In genomic region chr5:147357536-147357935, GRCm38 (mm10) we compare ENCODE assay signal across 10 mouse cellular contexts. TPM values are rescaled to one million over a fixed set of nuclear protein-coding genes. Genes with fewer than 3 reads are reported as not detected.
DNase-seq lines count a peak whose midpoint lies in the region; ATAC-seq and TF ChIP-seq lines count a peak whose summit lies in the region.
"Had no signal": no experiment of that assay in that cellular context is flagged by ENCODE, and none has a peak within 500 bp of the region (broad histone marks: within the 10 kb centered on the region; RNA-seq: fewer than 3 reads in every experiment).

No protein-coding gene starts in this region.

- intact Hi-C loops in left cerebral cortex, adult 2 months (cut with DNase I) = no loop called here
- intact Hi-C loops in left cerebral cortex, postnatal 4 days (cut with DNase I) = no loop called here

- peak; percentile 54 for TF ChIP-seq CTCF in left cerebral cortex, adult 2 months (IDR thresholded peaks at IDR 0.05)
- peak; percentile 65 for TF ChIP-seq CTCF in bone marrow macrophage, adult 2 months (IDR thresholded peaks at IDR 0.05; ENCODE audit: low read depth, low read length)

- peak; percentile 8 to 40 for DNase-seq in adrenal gland, adult (ENCODE audit: inconsistent age in 2 of 2, low spot score in 1 of 2)
- no peak for DNase-seq in adrenal gland, adult 2 months
- DNase-seq in left cerebral cortex, adult 2 months (ENCODE audit: extremely low spot score in 1 of 2, low spot score in 2 of 2) = no peak
- DNase-seq in left cerebral cortex, postnatal 4 days = no peak
- DNase-seq in left cerebral cortex, adult 9 months (ENCODE audit: low spot score in 2 of 2) = no peak
- no peak for DNase-seq in layer of hippocampus, adult 9-10 months (ENCODE audit: low spot score)

- peak; percentile 62 for ATAC-seq in megakaryocyte, adult 5-6 weeks (ENCODE audit: poor library complexity, severe bottlenecking)

- no peak overlapping the region for H3K4me3 ChIP-seq in left cerebral cortex, adult 2 months
- H3K4me3 ChIP-seq in bone marrow macrophage, adult 2 months (ENCODE audit: insufficient read depth, low read length) = no peak overlapping the region
- H3K4me3 ChIP-seq: neural tube, embryonic 12.5 days had no signal

- H3K27ac ChIP-seq in left cerebral cortex, adult 2 months = no peak overlapping the region
- H3K27ac ChIP-seq in bone marrow macrophage, adult 2 months (ENCODE audit: insufficient read depth, low read depth, low read length) = no peak overlapping the region
- H3K27ac ChIP-seq: neural tube, embryonic 12.5 days had no signal

- TF ChIP-seq POLR2A in bone marrow macrophage, adult 2 months (IDR thresholded peaks at IDR 0.05; ENCODE audit: borderline replicate concordance, low read depth, low read length) = no peak

- H3K4me1 ChIP-seq in bone marrow macrophage, adult 2 months (ENCODE audit: control insufficient read depth, insufficient read depth, low read length) = peaks cover 2% of the 10 kb centered on the region; the same call in 1 of the 2 replicates
- H3K4me1 ChIP-seq: neural tube, embryonic 12.5 days had no signal

RNA-seq across cellular contexts. Expression of gene Urad, which starts 35.3 kb away (rescaled TPM):
- 1 to 10 TPM in 1 of 2 experiments, not detected in 1; 3.5 TPM for total RNA-seq in adrenal gland, adult 2 months (2021)
- 2.2 and 3.3 TPM in 2 replicates for polyA plus RNA-seq in adrenal gland, adult 2 months (2012; rRNA removed)
- total RNA-seq in left cerebral cortex, adult 2 months (2021) = not detected
- not detected for total RNA-seq in left cerebral cortex, postnatal 4 days (2021)
- polyA plus RNA-seq in bone marrow macrophage, adult 2 months (2012; ENCODE audit: insufficient read depth, insufficient read length, missing spikeins) = not detected in 2 replicates
- total RNA-seq in megakaryocyte, adult 5-6 weeks (2015) = not detected in 2 replicates
- total RNA-seq in megakaryocyte, adult 5-6 weeks (2017) = not detected in 2 replicates
- total RNA-seq: heart, postnatal 36 days had no signal
- polyA plus RNA-seq: neural tube, embryonic 12.5 days had no signal

RNA-seq across cellular contexts. Expression of gene Flt3, which starts 42.8 kb away (rescaled TPM):
- total RNA-seq in adrenal gland, adult 2 months (2021) = under 1 TPM; 0.24 to 0.35 TPM
- 0.07 and 0.15 TPM in 2 replicates for polyA plus RNA-seq in adrenal gland, adult 2 months (2012; rRNA removed)
- total RNA-seq in left cerebral cortex, adult 2 months (2021) = 1 to 10 TPM; 7.2 to 8.0 TPM
- total RNA-seq in left cerebral cortex, postnatal 4 days (2021) = under 1 TPM; 0.42 to 0.64 TPM
- not detected in 2 replicates for polyA plus RNA-seq in bone marrow macrophage, adult 2 months (2012; ENCODE audit: insufficient read depth, insufficient read length, missing spikeins)
- total RNA-seq in megakaryocyte, adult 5-6 weeks (2015) = 8.1 TPM in 2 replicates
- total RNA-seq in megakaryocyte, adult 5-6 weeks (2017) = 14.1 and 16.2 TPM in 2 replicates

RNA-seq across cellular contexts. Expression of gene Cdx2, which starts 50.5 kb away (rescaled TPM):
- total RNA-seq in adrenal gland, adult 2 months (2021) = not detected
- polyA plus RNA-seq in adrenal gland, adult 2 months (2012; rRNA removed) = not detected in 2 replicates
- total RNA-seq in left cerebral cortex, adult 2 months (2021) = not detected
- not detected for total RNA-seq in left cerebral cortex, postnatal 4 days (2021)
- polyA plus RNA-seq in bone marrow macrophage, adult 2 months (2012; ENCODE audit: insufficient read depth, insufficient read length, missing spikeins) = not detected in 2 replicates
- total RNA-seq in megakaryocyte, adult 5-6 weeks (2015) = not detected in 2 replicates
- total RNA-seq in megakaryocyte, adult 5-6 weeks (2017) = not detected in 2 replicates
- total RNA-seq: heart, postnatal 36 days had no signal
- polyA plus RNA-seq: neural tube, embryonic 12.5 days had no signal

Comparison
In these comparisons a context has a peak if more than half of its experiments do, and no peak if none do; other contexts are left out.
1. DNase-seq: peak in adrenal gland, adult (2 of 2); none in adrenal gland, adult 2 months (single experiment), left cerebral cortex, adult 2 months (0 of 2), left cerebral cortex, postnatal 4 days (single experiment), left cerebral cortex, adult 9 months (0 of 2) and layer of hippocampus, adult 9-10 months (single experiment).
2. RNA of gene Flt3, which starts 42.8 kb away (total RNA-seq): 8.1 to 16.2 TPM in megakaryocyte, adult 5-6 weeks and 7.2 to 8.0 TPM in left cerebral cortex, adult 2 months; 0.42 to 0.64 TPM in left cerebral cortex, postnatal 4 days and 0.24 to 0.35 TPM in adrenal gland, adult 2 months; every median in the first group is over 4 times any median in the second.